Mouse (Mus musculus): ENCODE measurements around the gene Teddm1a.

DNA sequence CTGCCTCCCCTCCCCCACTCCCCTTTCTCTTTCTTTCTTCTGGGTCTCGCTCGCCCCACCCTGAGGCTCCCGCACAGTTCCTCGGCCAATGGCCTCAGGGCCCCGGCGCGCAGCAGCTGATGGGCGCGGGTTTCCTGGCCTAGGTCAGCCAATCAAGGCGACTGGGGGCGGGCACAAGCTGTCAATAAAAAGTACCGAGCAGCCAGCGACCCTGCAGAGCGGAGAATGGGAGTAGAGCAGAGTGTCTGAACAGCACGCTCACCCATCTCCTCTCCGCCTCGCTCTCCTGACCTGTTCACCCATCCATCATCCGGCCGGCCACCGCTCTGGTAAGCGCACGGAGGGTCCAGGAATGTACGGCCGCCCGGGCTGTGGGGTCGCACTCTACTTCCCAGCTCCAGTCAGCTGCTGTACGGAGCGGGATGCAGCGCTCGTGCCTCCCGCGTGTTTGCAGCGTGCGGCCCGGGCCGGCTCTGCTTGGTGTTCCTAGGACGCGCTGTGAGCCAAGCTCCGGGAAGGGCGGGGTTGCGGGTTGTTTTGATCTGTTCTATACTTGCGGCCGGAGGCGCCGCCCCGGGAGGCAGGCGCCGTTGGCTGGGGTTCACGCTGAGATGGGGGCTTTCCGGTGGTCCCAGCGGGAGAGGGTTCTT, 8.3 kb downstream of the Teddm1a start, which contains the start of the genes Glul and Teddm2:
- TF ChIP-seq CTCF (IDR thresholded peaks at IDR 0.05; ENCODE audit: low read depth, low read length) (no peak), GATA2 (IDR thresholded peaks at IDR 0.05; ENCODE audit: borderline replicate concordance, low read depth, low read length) (no peak)

All from G1E (cell line).